Mouse (Mus musculus): ENCODE measurements around the gene Ctdspl2. TPM values are rescaled to one million over a fixed set of nuclear protein-coding genes. Genes with fewer than 3 reads are reported as not detected.
"Not testable (repeated sequence)": the region's sequence is repeated elsewhere in the genome, so short reads cannot be mapped to it uniquely, and the experiment has no call there.

Gene Ctdspl2
- 10 to 100 TPM; 46.1 to 57.0 TPM for total RNA-seq (2021)

- DNase-seq, result peak; percentile 98
- intact Hi-C loops (cut with DNase I), result no loop called here
Measured at GRCm38 (mm10) chr2:121955765-121956223, at the start of gene Ctdspl2, which contains the start of gene Mageb3. Gene Ctdspl2 (plus strand): TSS chr2:121956001. Gene Mageb3 (minus strand): TSS chr2:121956092.

- no peak for DNase-seq
- intact Hi-C loops (cut with DNase I), result no loop called here
Measured at GRCm38 (mm10) chr2:121909975-121910374, 45.8 kb upstream of the Ctdspl2 start.

- DNase-seq, result no peak
- intact Hi-C loops (cut with DNase I), result no loop called here
Measured at GRCm38 (mm10) chr2:121916047-121916970, 39.5 kb upstream of the Ctdspl2 start.

- DNase-seq; intact Hi-C loops (cut with DNase I): not testable (repeated sequence)
Measured at GRCm38 (mm10) chr2:121937624-121938023, 18.2 kb upstream of the Ctdspl2 start.

- no peak for DNase-seq
- intact Hi-C loops (cut with DNase I), result no loop called here
Measured at GRCm38 (mm10) chr2:121943364-121943763, 12.4 kb upstream of the Ctdspl2 start.

- intact Hi-C loops (cut with DNase I), result no loop called here
- DNase-seq, result no peak
Measured at GRCm38 (mm10) chr2:121954971-121955656, 687 bp upstream of the Ctdspl2 start.

- intact Hi-C loops (cut with DNase I), result no loop called here
- DNase-seq, result peak; percentile 98
Measured at GRCm38 (mm10) chr2:121956224-121957018, 620 bp downstream of the Ctdspl2 start.

GRCm38 (mm10) chr2:121957216-121957792 is 1.5 kb downstream of the Ctdspl2 start:
- DNase-seq, result no peak
- intact Hi-C loops (cut with DNase I), result no loop called here

- no peak for DNase-seq
- intact Hi-C loops (cut with DNase I), result loop anchor here (10.0 kb wide), 1 partner anchor 431 kb away; no protein-coding TSS in a partner anchor
Measured at GRCm38 (mm10) chr2:121995738-121996137, 39.9 kb downstream of the Ctdspl2 start.

- no peak for DNase-seq
- intact Hi-C loops (cut with DNase I), result no loop called here
Measured at GRCm38 (mm10) chr2:122008832-122009231, 53.0 kb downstream of the Ctdspl2 start.

- intact Hi-C loops (cut with DNase I), result no loop called here
- DNase-seq, result no peak
Measured at GRCm38 (mm10) chr2:122011441-122011840, 55.6 kb downstream of the Ctdspl2 start.

GRCm38 (mm10) chr2:122018705-122019104 is 62.9 kb downstream of the Ctdspl2 start:
- no peak for DNase-seq
- intact Hi-C loops (cut with DNase I), result no loop called here

GRCm38 (mm10) chr2:122022284-122022683 is 66.5 kb downstream of the Ctdspl2 start:
- DNase-seq, result no peak
- intact Hi-C loops (cut with DNase I), result no loop called here

- DNase-seq; intact Hi-C loops (cut with DNase I): not testable (repeated sequence)
Measured at GRCm38 (mm10) chr2:122027091-122027490, 71.3 kb downstream of the Ctdspl2 start.

GRCm38 (mm10) chr2:122027862-122028755 is 72.3 kb downstream of the Ctdspl2 start, which contains the start of gene Eif3j1:
Gene Eif3j1 (plus strand): TSS chr2:122028546.
- intact Hi-C loops (cut with DNase I), result no loop called here
- DNase-seq, result peak; percentile 92

GRCm38 (mm10) chr2:122028756-122029700 is 73.2 kb downstream of the Ctdspl2 start:
- intact Hi-C loops (cut with DNase I), result no loop called here
- peak; percentile 29 for DNase-seq

GRCm38 (mm10) chr2:122031970-122032369 is 76.2 kb downstream of the Ctdspl2 start:
- intact Hi-C loops (cut with DNase I), result no loop called here
- no peak for DNase-seq

- DNase-seq, result no peak
- intact Hi-C loops (cut with DNase I), result no loop called here
Measured at GRCm38 (mm10) chr2:122036064-122036463, 80.3 kb downstream of the Ctdspl2 start.
